Mouse (Mus musculus): ENCODE results near the gene Il16. TPM values are rescaled to one million over a fixed set of nuclear protein-coding genes. Genes with fewer than 3 reads are reported as not detected.
"Not testable (repeated sequence)": the region's sequence is repeated elsewhere in the genome, so short reads cannot be mapped to it uniquely, and the experiment has no call there.

Il16 gene
- total RNA-seq, 1 experiment from 2014 or later: 68.8 TPM

DNA sequence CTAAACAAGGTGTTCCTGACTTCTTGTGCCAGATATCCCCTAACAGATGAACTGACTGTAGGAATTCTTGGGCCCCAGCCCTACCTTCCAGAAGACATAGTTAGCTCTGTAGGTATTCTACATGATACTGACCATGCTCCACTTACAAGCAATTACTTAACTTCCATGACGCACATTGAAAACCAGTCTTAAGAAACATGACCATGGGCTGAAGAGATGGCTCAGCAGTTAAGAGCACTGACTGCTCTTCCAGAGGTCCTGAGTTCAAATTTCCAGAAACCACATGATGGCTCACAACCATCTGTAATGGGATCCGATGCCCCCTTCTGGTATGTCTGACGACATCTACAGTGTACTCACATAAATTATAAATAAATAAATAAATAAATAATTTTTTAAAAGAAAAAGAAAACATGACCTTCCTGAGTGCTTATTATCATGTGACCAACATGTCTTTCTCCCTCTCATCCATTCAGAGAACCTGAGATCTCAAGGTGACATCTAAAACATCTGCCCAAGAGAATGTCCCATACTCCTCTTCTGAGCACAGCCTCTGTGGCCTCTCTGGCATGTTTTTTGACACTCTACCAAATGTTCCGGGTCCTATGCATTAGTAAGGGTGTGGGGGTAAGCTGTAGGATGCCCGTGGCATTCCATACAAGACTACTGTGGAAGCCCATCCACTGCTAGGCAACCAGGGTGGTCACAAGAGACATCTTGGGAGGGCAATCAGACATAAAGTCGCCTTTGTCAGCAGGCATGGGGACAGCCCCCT is 9.0 kb downstream of the Il16 start:
- ATAC-seq (replicated peaks; ENCODE audit: low read depth, poor library complexity, severe bottlenecking): no peak

DNA sequence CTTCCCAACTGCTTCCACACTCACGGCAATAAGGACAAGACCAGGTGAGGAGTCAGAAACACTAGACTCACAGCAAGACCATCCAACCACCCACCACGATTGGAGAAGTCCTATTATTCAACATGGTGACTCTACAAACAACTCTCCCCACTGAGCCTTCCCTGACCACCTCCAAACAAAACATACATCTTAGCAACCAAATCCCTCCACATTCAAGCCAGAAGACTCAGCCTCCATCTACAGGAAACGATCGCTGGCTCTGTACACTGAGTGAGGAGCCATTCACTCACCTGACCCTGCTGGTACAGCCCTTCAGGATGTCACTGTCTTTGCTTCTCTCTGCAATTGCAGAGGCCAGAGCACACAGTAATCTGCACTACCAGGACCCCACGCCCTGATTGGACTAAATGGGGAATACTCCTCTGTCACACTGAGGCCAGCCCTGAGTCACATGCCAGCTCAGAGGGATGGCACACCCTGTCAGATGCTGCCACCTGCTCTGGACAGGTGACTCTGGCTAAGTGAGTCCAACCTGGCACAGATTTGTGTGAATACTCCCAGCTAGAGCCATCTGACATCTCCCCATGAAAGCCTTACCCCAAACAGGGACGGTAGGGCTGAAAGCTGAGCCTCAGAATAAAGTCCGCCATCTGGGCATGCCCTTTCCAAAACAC is 10.3 kb downstream of the Il16 start:
- ATAC-seq (replicated peaks; ENCODE audit: low read depth, poor library complexity, severe bottlenecking): no peak

DNA sequence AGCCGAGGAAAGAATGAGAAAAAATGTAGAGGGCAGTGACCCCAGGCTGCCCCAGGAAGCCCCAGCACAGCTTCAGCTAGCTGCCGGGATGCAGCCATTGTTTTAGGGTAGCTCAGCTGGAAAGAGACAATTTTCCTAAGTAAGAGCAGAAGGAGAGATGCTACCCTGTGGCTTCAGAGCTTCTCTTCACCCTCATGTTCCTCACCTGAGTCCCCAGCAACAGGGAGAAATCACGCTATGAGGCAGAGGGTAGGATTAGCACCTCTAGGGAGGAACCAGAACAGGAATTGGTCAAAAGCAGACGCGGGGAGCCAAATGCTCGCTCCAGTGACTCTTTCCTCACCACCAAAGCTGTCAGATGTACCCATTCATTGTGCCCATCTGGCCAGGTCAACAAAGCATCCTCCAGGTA is 10.8 kb downstream of the Il16 start:
- no peak for ATAC-seq (replicated peaks; ENCODE audit: low read depth, poor library complexity, severe bottlenecking)

DNA sequence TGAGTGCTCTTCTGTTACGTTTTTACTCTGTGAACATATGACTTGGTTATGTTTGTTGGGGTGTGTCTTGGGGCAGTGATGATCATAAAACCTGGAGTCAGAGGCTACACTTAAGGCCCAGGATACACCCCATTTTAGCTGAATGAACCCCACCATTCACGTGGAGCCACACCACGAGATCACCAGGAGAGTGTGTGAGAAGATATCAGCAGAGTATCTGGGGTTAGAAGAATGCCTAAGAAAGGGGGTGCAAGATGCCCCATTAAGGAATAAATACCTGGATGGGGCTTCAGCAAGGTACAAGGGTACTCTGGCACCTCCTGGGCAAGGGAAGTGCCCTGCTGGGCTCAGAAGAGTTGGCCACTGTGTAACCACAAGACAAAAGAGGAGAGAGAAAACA is 11.3 kb downstream of the Il16 start:
- no peak for ATAC-seq (replicated peaks; ENCODE audit: low read depth, poor library complexity, severe bottlenecking)

DNA sequence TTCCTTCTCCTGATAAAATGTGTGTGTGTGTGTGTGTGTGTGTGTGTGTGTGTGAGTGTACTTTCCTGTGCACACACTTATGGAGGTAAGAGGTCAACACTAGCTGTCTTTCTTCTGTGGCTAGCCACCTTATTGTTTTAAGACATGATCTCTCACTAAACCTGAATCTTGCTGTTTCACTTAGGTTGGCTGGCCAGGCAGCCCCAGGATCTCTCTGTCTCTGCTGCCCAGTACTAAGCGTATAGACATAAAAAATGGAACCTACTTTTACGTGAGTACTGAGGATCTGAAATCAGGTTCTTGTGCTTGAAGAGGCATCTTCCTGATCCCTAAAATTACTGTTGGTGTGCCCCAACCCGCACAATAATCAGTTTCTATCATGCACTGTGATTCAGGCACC is 12.7 kb downstream of the Il16 start:
- ATAC-seq (replicated peaks; ENCODE audit: low read depth, poor library complexity, severe bottlenecking): no peak

DNA sequence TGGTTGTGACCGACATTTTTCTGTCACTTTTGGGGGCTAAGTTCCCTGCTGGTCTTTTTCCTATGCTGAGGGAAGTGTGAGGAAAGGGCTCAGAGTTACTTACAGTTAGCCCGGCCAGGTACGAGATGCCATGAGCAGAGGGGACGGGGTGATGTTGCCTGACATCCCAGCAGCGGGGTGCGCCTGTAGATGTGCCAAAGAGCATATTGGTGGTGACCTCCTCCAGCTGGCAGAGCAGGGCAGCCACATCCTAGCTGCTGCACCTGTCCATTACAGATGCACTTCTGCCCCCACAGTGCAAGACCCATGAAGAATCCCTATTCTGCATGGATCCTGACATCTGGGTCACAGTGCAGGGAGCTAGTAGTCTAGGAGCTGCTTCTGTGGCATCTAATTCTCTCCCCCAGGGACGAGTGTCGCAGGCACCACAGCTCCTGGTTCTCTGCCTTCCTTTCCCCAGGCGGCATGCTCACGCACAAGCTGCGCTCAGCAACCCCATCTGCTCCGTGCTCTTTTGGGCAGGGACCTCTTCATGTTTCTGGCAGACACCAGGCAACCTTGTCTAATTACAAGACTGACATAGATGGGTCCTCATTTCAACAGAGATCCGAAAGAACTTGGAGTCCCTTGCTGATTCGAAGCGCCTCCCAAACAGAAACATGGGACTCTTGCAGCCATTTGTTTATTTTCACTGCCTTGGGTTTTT is 13.4 kb downstream of the Il16 start:
- ATAC-seq (replicated peaks; ENCODE audit: low read depth, poor library complexity, severe bottlenecking): no peak

DNA sequence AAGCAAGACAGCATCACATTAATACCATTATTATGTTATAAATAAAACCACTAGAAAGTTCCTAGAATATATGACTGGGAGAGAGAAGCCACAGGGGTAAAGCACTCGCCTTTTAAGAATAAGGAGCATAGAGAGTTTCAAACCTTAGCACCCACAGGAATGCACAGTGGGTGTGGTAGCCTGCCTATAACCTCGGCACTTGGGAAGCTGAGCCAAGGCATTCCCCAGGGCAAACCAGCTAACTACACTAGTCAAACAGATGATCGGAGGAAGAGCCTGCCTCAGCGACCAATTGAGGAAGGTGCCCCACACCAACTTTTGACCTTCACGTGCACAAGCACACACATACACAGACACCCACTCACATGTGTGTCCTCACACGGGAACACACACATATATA is 14.2 kb downstream of the Il16 start:
- no peak for ATAC-seq (replicated peaks; ENCODE audit: low read depth, poor library complexity, severe bottlenecking)

DNA sequence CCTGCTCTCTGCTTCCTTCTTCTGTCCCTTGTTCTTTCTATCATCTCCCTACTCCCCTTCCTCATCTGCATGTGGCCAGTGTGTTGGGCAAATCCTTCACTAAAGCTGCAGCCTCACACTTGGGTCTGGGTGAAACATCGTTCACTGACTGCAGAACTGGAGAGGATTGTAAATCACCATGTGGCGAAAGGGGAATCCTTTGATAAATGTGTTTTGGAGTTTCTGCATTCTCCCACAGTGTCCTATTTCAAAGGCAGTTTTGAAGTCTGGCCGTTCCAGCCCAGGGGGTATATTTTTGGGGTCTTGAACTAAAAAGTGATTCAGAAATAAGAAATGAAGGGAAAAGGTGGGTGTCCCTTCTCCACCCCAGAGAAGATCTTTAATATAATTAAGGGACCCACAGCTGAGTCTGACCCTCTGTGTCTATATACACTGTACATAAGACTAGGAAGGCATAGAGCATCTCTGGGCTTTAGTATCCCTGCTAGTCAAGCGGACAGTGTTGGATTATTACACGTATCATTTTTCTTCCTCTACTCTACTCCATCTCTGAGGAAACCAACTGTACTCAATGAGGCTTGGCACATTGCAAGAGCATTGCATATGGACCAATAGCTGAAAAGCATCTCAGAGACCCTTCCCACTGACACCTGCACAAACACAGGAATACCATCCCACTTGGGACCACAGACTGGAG is 18.4 kb downstream of the Il16 start:
- ATAC-seq (replicated peaks; ENCODE audit: low read depth, poor library complexity, severe bottlenecking): no peak

DNA sequence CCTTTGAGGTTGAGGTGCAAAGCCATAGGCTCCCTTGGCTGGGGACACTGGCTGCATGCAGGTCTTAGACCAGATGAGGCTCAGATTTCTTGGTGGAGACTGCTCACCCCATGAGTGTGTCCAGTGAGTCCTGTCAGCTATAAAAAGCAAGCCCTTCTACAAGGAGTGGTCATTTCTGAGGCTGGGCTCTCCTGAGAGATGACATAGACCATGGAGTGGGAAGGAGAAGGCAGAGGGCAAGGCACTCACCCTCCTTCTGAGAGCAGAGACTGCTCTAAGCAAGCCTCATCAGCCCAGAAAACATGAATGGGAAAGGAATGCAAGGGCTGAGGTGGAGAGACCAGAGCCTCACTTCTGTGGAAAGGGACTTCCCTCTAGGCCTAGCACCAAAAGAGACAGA is 19.7 kb downstream of the Il16 start:
- ATAC-seq (replicated peaks; ENCODE audit: low read depth, poor library complexity, severe bottlenecking): no peak

DNA sequence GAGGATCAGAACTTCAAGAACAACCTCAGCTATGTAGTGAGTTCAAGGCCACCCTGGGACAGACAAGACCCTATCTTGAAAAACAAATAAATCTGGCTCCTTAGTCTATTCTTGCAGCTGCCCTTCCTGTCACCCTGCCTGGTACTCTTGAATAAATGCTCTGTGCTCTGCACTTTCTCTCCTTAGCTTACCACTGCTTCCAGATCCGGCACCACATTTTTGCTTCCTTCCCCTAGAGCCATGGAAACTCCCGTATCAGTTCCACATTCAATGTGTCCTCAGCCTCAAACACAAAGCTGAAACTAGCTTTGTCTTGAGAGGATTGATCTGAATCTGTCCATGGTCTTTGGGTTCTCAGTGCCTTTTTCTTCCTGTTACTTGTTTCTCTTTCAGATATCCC is 21.0 kb downstream of the Il16 start:
- no peak for ATAC-seq (replicated peaks; ENCODE audit: low read depth, poor library complexity, severe bottlenecking)

DNA sequence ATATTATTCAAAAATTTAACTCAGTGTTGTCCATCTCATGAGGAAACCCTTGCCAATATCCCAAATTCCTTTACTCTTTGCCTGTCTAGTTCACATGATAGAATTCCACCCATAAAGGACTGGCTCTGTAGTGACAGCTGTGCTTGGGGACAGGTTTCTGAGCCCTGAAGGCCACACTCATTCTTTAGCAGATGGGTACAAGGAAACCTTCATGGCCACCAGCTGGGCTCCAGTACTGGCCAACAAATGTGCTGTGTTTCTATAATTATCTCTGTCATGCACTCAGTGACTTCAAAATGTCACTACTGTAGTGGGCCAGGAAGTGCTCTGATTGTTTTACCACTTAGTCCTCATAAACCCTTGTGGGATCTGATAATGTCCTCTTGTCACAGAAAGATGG is 21.6 kb downstream of the Il16 start:
- ATAC-seq (replicated peaks; ENCODE audit: low read depth, poor library complexity, severe bottlenecking): no peak

DNA sequence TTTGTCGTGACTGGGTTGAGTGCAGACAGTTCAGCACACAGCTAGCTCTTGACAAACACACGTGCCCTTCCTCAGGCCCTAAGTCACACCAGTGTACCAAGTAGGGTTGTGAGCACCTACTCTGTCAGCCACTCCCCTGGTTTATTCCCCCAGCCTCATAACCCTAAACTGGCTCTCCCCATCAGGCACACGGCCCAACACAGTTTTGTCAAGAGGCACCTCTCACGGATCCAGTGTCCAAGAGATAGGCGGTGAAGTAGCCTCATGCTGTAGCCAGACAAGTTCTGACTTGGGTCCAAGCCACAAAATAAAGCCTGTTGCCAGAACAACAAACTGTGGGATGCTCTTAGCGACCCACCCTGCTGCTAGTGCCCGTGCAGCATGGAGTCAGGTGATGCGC is 22.3 kb downstream of the Il16 start:
- no peak for ATAC-seq (replicated peaks; ENCODE audit: low read depth, poor library complexity, severe bottlenecking)

DNA sequence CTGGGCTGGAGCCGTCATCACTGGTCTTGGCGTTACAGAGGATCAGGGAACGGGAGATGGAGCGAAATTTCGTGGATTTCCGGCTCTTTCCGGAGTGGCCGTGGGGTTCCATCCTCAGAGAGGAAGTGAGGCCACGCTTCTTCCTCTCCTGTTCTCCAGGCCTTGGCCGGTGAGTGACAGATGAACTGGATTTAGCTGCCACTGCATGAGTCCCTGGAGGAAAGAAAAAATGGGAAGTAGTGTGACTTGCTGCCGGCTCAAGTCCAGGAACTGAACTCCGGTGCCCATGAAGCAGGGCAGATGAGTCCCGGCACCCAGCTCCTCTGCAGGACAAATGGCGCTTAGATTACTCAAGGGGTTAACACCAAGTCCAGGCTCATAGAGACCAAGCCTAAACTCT is 23.0 kb downstream of the Il16 start:
- ATAC-seq (replicated peaks; ENCODE audit: low read depth, poor library complexity, severe bottlenecking): peak; percentile 55

DNA sequence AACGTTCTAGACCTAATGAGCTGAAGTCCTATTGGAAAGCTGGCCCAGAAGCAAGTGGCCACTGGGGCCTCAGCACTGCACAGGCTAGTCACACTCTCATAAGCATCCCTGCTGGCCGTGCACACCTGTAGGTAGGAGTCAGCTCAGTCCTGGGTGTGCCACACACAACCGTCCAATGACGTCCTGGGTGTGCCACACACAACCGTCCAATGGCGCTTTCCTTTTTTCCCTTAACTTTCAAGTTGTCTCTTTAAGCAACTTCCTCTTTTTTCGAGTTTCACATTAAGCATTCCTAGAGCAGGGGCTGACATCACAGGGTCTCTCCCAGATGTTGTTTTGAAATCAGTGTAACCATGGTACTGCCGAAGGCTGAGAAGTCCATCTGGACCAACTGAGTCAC is 25.3 kb downstream of the Il16 start:
- ATAC-seq (replicated peaks; ENCODE audit: low read depth, poor library complexity, severe bottlenecking): peak; percentile 48

DNA sequence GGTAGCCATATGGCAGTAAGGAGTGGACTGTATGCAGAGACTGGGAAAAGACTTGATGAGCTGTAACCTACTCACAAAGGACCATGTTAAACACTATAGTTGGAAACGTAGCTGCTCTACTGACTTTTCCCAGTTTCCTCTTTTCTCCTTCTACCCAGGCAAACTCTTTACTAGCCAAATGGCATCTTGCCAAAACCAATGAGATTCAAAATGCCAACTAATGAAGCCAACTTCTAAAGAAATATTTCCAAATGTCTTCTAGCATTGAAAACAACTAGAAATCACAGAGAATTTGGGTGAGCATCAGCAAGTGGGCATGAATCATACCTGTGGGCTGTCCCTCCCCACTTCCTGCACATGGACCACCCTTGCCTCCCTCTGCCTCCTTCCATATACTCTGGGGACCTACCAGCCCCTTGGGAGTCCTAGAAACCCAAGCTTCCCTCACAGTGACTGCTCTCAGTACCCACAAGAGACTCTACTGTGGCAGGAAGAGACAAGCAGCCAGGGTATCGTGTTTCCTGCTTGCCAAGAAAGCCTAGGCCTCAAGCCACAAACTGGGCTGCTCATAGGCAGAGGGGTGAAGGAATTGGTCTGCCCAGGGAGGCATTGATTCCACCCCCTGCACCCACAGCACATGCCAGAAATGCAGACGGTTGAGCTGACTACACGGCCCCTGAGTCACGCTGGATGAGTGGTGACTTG is 28.4 kb downstream of the Il16 start:
- ATAC-seq (replicated peaks; ENCODE audit: low read depth, poor library complexity, severe bottlenecking): peak; percentile 91

DNA sequence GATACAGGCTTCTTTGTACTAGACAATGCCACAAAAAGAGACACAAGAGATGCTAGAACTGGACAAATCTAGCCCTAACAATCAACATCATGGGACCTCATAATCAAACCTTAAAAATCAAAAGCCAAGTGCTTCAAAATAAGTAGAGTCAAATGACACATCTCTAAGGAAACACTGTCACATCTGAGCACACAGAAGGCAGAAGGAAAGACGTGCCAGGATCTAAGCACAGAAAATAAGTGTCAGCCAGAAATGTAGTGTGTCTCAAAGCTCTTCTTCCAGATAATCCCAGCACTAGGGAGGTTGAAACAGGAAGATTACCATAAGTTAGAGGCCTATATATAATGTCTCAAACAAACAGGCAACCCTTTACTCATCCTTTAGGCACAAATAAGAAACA is 31.9 kb downstream of the Il16 start:
- ATAC-seq (replicated peaks; ENCODE audit: low read depth, poor library complexity, severe bottlenecking): no peak

DNA sequence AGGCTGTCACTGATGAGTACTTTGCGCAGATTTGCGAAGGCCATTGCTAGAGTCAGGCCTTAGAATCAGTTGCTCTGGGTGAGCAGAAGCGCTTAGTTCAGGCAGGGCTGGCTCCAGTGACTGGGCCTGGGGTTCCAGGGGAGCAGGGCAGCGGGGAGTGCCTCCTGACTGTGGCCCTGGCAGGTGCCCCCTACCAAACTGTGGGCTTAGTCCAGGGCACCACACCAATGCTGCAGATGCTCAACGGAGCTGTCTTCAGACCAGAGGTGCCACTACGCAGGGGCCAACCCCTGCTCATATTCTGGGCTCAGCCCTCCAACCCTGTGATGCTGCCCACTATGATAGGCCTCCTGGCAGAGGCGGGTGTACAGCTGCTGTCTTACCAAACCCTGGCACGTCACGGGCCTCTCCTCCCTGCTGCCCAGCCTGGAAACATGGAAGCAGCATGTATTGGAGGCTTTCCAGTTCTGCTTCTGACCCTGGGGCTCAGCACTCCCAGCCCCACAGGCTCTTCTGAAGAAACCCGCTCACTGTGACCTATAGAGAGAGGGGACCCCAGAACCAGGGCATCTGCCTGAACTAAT is 33.8 kb downstream of the Il16 start:
- not testable (repeated sequence) for ATAC-seq (replicated peaks; ENCODE audit: low read depth, poor library complexity, severe bottlenecking)

DNA sequence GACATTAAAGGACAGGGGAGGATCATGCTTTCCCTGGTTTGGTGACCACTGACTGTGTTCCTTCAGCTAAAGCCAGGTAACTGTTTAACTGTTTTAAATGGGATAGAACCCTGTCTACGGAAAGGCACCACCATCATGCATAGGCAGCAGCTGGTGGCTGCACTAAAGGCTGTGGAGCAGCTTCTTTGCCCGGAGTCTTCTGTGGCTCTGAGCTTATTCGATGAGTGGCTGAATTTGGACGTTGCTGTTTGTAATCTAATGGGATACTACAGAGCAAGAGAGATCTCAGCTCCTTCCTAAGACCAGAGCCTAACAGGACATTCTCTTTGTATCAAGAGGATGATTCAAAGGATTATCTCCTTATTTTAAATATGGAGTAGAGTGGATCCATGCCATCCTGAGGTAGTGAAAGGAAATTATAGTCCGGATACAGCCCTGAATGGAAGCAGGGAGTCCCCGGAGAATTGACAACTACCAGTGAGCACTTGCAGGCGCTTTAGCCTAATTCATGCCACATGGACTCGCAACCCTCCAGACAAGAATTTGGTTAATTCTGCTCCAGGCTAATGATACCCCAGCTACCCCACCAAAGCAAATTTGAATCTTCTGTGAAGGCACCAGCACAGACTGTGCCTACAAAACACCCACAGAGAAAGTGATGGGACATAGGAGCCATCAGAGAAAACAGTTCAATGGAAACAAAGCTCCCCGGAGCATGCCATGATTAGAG is 42.3 kb downstream of the Il16 start:
- ATAC-seq (replicated peaks; ENCODE audit: low read depth, poor library complexity, severe bottlenecking): no peak

All from common myeloid progenitor, adult 5-6 weeks (primary cell).